Mouse (Mus musculus) lung, adult 2 months (tissue): ENCODE results near the gene Galnt15.

Experiments
- CTCF ChIP-seq: fragments of 200-500 bp; IDR thresholded peaks from 2 replicates; pipeline ENCODE4 v1.5.1; 2011; ENCODE audit warnings: mild to moderate bottlenecking, low read length, control low read depth; ENCODE audit not compliant: insufficient read depth
- POLR2A ChIP-seq: fragments of 200-500 bp; IDR thresholded peaks from 2 replicates; pipeline ENCODE4 v1.6.1; 2011; ENCODE audit warnings: low read depth, mild to moderate bottlenecking, control low read depth, low read length, borderline replicate concordance; ENCODE audit errors: extremely low read depth

GRCm38 (mm10) chr14:32084761-32085485 is 56.1 kb downstream of the Galnt15 start, which contains the start of gene Oxnad1:
- no peak for TF ChIP-seq POLR2A
- no peak for TF ChIP-seq CTCF
